Mouse (Mus musculus) midbrain, embryonic 15.5 days (tissue): ENCODE measurements around the gene Rora. TPM values are rescaled to one million over a fixed set of nuclear protein-coding genes. Genes with fewer than 3 reads are reported as not detected.

ENCODE experiments used
- ATAC-seq: fragments of 200-750 bp; cut with Nextera tagmentation; replicated peaks from 2 replicates; pipeline ENCODE4 v1.8.0; 2017; ENCODE audit warnings: moderate TSS enrichment
- H3K27ac ChIP-seq: fragments of 300-500 bp; sonication (generic); 2 replicates; pipeline ENCODE4 v1.5.1; 2015; ENCODE audit warnings: mild to moderate bottlenecking, inconsistent platforms
- H3K27me3 ChIP-seq: fragments of 300-500 bp; sonication (generic); replicated peaks from 2 replicates; pipeline ENCODE4 v1.6.1; 2015; ENCODE audit warnings: inconsistent platforms
- H3K36me3 ChIP-seq: fragments of 300-500 bp; sonication (generic); replicated peaks from 2 replicates; pipeline ENCODE4 v1.6.1; 2015; ENCODE audit warnings: inconsistent platforms
- H3K4me1 ChIP-seq: fragments of 300-500 bp; sonication (generic); 2 replicates; pipeline ENCODE4 v1.6.1; 2015; ENCODE audit warnings: inconsistent platforms
- H3K4me2 ChIP-seq: fragments of 300-500 bp; sonication (generic); 2 replicates; pipeline ENCODE4 v1.6.1; 2015; ENCODE audit warnings: inconsistent platforms, mild to moderate bottlenecking, moderate library complexity
- H3K4me3 ChIP-seq: fragments of 300-500 bp; sonication (generic); 2 replicates; pipeline ENCODE4 v1.5.1; 2015; ENCODE audit warnings: mild to moderate bottlenecking, inconsistent platforms
- H3K9ac ChIP-seq: fragments of 300-500 bp; sonication (generic); 2 replicates; pipeline ENCODE4 v1.6.1; 2015; ENCODE audit warnings: mild to moderate bottlenecking, inconsistent platforms
- H3K9me3 ChIP-seq: fragments of 300-500 bp; sonication (generic); 2 replicates; pipeline ENCODE4 v1.6.1; 2016; ENCODE audit warnings: inconsistent platforms
- WGBS: fragments of 180-500 bp; shearing (Covaris S2); methylation state at CpG from one replicate; pipeline ENCODE4 v1.1.7; 2015; ENCODE audit warnings: mixed read lengths; 5-methylcytosine and 5-hydroxymethylcytosine counted together
- polyA plus RNA-seq: library from polyadenylated mRNA; unstranded; fragments of >200 nt; fragmentation: Nextera tagmentation; extraction: Ambion mirVana; gene quantifications from 2 replicates; pipeline ENCODE4 v1.2.1, GENCODE M21; 2015

Gene Rora
- polyA plus RNA-seq, 1 experiment from 2014 or later: 43.9 TPM

DNA sequence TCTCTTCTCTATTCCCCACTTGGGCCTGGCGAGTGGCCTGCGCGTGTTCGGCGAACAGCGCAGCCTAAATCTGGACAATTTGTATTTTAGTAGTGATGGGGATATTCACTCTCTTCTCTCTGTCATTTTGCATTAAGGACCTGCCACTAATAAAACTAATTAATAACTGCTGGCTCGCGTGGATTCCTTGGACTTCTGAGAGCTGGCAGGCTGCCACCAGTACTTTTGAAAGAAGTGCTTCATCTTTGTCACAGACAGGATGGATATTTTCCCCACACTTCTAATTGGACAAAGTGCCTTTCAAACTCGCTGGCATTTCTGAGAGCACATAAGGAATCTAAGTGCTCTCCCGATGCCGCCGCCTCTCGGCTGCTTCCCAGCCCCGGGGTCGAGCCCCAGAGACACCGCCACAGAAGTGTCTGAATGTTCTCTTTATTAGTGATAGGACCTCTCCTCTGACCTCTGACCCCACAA lies 41.9 kb downstream of the Rora start:
- Histone ChIP-seq H3K36me3 (no peaks in the 10 kb centered on the region), H3K27ac (no peak overlapping the region)

DNA sequence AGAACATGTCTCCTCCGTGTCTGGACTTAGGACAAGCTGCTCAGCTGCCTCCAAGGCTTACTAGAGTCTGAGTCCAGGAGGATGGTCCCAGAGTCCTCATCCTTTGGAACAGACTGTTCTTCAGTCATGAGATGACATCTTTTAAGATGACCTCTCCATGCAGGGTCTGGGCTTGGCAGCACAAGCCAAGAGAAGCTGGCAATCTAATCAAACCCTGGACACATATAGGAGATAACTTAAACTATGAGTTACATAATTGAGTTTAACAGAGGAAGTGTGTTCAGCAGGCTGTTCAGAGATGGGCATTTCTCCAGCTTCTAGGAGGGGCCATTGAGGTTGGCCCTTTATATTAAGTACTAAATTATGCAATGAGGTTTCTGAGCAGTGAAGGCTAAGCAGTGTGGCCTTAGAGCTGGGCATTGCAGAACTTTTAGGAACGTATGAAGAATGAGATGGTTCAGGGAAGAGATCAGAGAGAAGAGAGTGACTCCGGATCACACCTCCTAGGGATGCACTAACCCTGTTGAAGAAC lies 42.9 kb downstream of the Rora start:
- no peaks in the 10 kb centered on the region for H3K36me3 ChIP-seq
- peaks cover 7% of the 10 kb centered on the region; the same call in 1 of the 2 replicates for H3K4me1 ChIP-seq
- H3K4me2 ChIP-seq: no peak overlapping the region
- H3K9me3 ChIP-seq: no peaks in the 10 kb centered on the region
- no peak overlapping the region for H3K9ac ChIP-seq
- no peak overlapping the region for H3K27ac ChIP-seq
- no peaks in the 10 kb centered on the region for H3K27me3 ChIP-seq
- no peak overlapping the region for H3K4me3 ChIP-seq
- ATAC-seq: no peak
- WGBS: 94% methylated on average over 3 of the region's 3 CpGs

More for the DNA sequence above, 41.9 kb downstream of the Rora start:
- Histone ChIP-seq H3K27me3 (no peaks in the 10 kb centered on the region), H3K4me1 (peaks cover 7% of the 10 kb centered on the region; the same call in 1 of the 2 replicates), H3K9me3 (no peaks in the 10 kb centered on the region), H3K9ac (no peak overlapping the region), H3K4me3 (no peak overlapping the region), H3K4me2 (no peak overlapping the region)
- WGBS: 54% methylated on average over 16 of the region's 16 CpGs
- ATAC-seq: no peak

DNA sequence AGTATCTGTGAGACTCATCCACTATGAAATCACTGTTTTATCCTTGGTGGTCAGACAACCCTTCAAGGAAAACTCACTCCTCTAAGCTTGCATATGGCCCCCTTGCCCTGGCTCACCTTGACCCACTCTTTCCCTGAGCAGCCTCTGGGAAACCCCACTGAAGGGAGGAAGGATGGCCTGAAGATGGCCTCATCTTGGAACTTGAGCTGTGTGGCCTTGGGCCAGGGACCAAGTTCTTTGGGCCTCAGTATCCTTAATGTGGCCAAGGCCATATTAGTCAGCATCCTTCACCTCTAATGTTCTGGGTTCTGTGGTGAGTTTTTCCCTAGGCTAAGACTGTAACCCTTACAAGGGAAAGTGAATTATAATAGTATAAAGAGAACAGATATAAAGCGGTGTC lies 45.8 kb downstream of the Rora start:
- Histone ChIP-seq H3K4me1 (peaks cover 10% of the 10 kb centered on the region), H3K9ac (no peak overlapping the region), H3K9me3 (no peaks in the 10 kb centered on the region), H3K4me2 (no peak overlapping the region), H3K36me3 (no peaks in the 10 kb centered on the region), H3K27me3 (no peaks in the 10 kb centered on the region), H3K27ac (no peak overlapping the region), H3K4me3 (no peak overlapping the region)
- WGBS: 88% methylated on average over 1 of the region's 1 CpGs
- ATAC-seq: no peak

DNA sequence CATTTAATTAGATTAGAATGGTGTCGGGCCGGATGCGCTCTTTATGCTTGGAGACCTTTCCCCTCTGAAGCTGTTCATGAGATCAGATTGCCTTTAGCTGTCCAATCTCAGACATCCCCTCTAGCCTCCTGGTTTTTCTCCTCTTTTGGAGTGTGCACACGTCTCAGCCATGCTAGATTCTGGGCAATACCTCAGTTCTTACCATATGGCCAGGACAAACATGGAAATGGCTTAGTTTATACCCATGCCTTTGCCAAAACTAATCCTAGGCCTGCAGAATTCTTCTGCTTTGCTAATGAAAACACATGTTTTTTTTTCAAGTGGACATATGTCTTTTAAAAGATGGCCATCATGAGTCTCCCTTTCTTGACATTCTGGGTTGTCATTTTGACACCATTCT lies 46.3 kb downstream of the Rora start:
- Histone ChIP-seq H3K4me1 (peaks cover 10% of the 10 kb centered on the region), H3K4me3 (no peak overlapping the region), H3K27me3 (no peaks in the 10 kb centered on the region), H3K4me2 (no peak overlapping the region), H3K9ac (no peak overlapping the region), H3K36me3 (no peaks in the 10 kb centered on the region), H3K27ac (no peak overlapping the region), H3K9me3 (no peaks in the 10 kb centered on the region)
- no peak for ATAC-seq
- 65% methylated on average over 4 of the region's 4 CpGs for WGBS

DNA sequence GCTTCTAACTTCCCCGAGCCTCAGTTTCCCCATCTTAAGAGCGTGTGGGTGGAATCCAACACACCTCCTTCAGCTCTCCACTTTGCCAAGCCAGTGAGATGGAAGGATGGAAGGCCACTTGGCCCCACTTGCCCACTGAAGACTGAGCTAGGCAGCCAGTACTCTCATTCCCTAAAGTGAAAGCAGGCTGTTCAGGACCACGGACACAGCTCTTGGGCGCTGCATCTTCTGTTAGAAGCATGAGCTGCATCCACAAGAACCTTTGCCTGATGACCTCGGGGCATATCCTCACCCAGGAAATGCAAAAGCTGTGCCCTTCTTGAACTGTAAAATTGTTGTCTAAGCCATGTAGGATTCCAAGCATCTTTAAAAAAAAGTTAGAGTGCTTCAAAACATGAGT lies 54.0 kb downstream of the Rora start:
- peaks cover 18% of the 10 kb centered on the region for H3K4me1 ChIP-seq
- H3K4me3 ChIP-seq: no peak overlapping the region
- no peaks in the 10 kb centered on the region for H3K27me3 ChIP-seq
- 67% methylated on average over 5 of the region's 5 CpGs for WGBS
- H3K4me2 ChIP-seq: no peak overlapping the region
- H3K27ac ChIP-seq: no peak overlapping the region
- H3K9ac ChIP-seq: no peak overlapping the region
- no peaks in the 10 kb centered on the region for H3K9me3 ChIP-seq
- no peak for ATAC-seq
- no peaks in the 10 kb centered on the region for H3K36me3 ChIP-seq

DNA sequence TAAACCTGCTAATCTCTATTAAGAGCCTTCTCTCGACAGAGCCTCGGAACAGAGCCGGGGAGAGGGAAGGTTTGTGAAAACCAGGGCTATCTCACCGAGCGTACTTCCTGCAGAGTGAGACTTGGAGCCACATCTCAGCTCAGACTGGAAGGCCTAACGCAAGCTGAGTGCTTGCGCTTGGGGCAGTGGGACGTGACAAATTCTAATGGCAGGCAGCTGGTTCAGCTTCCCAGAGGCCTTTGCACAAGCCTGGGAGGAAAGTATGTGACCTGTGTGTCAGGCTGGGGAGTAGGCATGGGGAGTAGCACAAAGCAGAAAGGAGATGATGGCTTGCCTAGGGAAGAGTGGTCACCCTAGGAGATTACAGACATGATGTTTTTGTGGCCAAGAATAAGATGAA lies 55.6 kb downstream of the Rora start:
- Histone ChIP-seq H3K9ac (no peak overlapping the region), H3K4me2 (no peak overlapping the region), H3K27ac (no peak overlapping the region), H3K4me1 (peaks cover 14% of the 10 kb centered on the region), H3K9me3 (no peaks in the 10 kb centered on the region), H3K4me3 (no peak overlapping the region), H3K36me3 (no peaks in the 10 kb centered on the region), H3K27me3 (no peaks in the 10 kb centered on the region)
- ATAC-seq: no peak
- 49% methylated on average over 8 of the region's 8 CpGs for WGBS

DNA sequence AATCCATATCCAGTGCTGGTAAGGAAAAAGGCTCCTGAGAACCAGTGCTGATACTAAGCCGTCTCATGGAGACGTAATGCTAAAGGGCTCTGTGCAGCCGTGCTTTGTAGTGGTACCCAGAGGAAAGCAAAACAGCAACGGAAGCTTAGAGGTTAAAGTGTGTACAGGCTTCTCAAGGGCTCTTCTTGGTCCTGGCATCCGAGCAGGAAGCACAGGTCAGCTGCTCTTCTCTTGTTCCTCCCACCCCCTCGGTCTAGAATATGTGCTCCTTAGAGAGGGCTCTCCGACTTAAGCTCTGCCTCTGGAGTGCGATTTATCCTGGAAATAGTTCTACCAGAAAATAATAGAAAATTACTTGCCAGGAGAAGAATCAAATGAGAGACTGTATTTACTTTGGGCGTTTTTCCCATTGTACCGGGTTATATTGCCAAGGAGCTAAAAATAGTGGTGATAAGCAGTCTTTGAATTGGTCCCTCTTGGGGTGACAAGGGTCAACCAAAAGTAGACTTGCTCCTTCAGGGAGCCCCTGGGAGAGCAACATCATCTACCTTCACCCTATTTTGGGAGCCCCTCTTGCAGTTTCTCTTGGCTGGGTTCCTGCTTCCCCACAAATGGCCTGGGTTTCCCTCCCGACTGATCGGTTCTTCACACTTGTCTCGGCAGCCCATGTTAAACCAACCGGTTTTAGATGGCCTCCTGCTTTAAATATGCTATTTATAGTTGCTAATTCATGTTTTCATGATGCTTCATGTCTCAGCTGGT lies 57.5 kb downstream of the Rora start:
- Histone ChIP-seq H3K4me3 (no peak overlapping the region), H3K27ac (no peak overlapping the region), H3K4me1 (peaks cover 14% of the 10 kb centered on the region), H3K36me3 (no peaks in the 10 kb centered on the region), H3K9me3 (no peaks in the 10 kb centered on the region), H3K4me2 (no peak overlapping the region), H3K9ac (no peak overlapping the region), H3K27me3 (no peaks in the 10 kb centered on the region)
- no peak for ATAC-seq
- 68% methylated on average over 14 of the region's 14 CpGs for WGBS

DNA sequence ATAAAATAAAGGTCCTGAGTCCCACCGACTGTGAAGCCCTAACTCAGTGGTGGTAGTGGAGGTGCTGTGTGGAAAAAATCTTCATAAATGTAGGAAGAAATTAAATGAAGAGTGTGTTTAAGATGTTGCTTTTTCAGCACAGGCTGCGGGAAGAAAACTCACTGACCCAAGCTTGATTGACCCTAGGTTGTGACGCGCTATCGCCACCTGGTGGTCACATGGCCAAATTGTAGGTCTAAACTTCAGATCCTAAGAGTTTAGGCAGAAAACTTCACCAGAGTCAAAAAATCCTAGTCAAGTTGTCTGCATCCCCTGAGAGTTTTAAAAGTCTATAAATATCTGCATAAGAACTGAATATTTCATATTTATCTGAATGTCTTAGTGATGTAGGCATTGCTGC lies 63.4 kb downstream of the Rora start:
- no peaks in the 10 kb centered on the region for H3K36me3 ChIP-seq
- no peak overlapping the region for H3K4me3 ChIP-seq
- WGBS: 21% methylated on average over 5 of the region's 5 CpGs
- no peak overlapping the region for H3K4me2 ChIP-seq
- H3K27ac ChIP-seq: no peak overlapping the region
- no peaks in the 10 kb centered on the region for H3K4me1 ChIP-seq
- no peaks in the 10 kb centered on the region for H3K9me3 ChIP-seq
- H3K9ac ChIP-seq: no peak overlapping the region
- H3K27me3 ChIP-seq: no peaks in the 10 kb centered on the region
- no peak for ATAC-seq

DNA sequence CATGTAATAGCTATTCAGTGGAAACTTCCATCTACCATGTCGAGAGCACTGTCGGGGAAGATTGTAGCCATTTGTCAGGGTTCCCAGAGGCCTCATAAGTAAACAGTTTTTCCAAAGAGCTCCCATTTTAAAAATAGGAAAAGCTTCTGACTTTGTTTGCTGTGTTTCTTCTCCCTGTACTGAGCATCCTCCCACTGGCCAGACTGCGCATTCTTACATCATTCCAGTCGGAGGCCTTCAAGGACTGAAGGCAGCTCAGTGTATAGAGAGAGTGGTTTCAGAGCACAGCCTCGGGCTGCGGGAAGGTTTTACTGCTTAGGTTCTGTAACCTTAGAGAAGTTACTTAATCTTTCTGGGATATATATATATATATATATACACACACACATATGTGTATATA lies 64.8 kb downstream of the Rora start:
- ATAC-seq: no peak
- Histone ChIP-seq H3K4me3 (no peak overlapping the region), H3K36me3 (no peaks in the 10 kb centered on the region), H3K27ac (no peak overlapping the region), H3K4me1 (no peaks in the 10 kb centered on the region), H3K4me2 (no peak overlapping the region), H3K9me3 (no peaks in the 10 kb centered on the region), H3K9ac (no peak overlapping the region), H3K27me3 (no peaks in the 10 kb centered on the region)
- WGBS: 95% methylated on average over 6 of the region's 6 CpGs

DNA sequence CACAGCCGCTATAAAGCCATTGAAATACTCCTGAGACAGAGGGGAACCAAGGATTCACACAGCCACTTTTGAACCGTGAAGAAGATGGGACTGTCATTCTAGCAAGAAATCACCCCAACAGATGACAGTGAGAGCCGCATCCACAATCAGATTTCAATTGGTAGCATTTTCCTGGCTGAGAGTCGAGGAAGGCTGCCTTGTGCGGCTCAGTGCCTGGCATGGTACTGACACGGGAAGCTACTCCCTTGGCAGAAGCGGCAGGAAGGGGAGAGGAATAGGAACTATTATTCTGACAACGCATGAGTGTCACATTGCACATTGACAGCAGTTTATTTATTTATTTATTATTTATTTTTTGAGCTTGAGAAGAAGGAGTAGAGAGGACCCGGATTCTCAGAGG lies 65.7 kb downstream of the Rora start:
- no peak overlapping the region for H3K4me3 ChIP-seq
- H3K9ac ChIP-seq: no peak overlapping the region
- H3K4me2 ChIP-seq: no peak overlapping the region
- H3K27me3 ChIP-seq: no peaks in the 10 kb centered on the region
- H3K9me3 ChIP-seq: no peaks in the 10 kb centered on the region
- 86% methylated on average over 9 of the region's 9 CpGs for WGBS
- H3K36me3 ChIP-seq: no peaks in the 10 kb centered on the region
- no peak for ATAC-seq
- no peaks in the 10 kb centered on the region for H3K4me1 ChIP-seq
- H3K27ac ChIP-seq: no peak overlapping the region

DNA sequence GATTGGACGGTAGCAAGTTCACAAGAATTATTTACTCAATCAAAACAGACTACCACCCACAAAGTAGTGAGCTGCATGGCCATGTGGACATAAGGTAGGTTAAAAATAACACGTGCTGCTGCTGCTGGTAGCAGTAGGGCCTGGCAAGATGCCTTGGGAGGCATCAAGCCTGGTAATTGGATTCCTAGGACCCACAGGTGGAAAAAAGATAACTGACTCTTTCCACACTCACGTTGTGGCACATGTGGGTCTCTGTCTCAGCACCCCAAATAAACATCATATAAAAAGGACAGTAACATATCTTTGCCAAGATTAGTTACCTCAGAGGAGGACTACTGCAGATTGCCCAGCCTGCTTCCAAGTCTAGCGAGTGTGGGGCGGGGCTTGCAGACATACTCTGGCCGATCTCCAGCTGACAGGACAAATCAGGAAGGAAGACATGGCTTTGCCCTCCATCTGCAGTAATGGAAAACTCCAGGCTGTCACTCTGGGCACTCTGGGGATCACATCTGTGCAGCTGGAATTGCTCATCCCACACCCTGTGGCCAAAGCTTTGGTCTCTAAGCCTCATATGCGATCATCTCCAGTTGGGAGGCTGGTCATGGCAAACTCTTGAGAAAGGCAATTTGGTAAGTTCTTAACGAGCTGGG lies 71.2 kb downstream of the Rora start:
- Histone ChIP-seq H3K27ac (no peak overlapping the region), H3K9me3 (no peaks in the 10 kb centered on the region), H3K4me3 (no peak overlapping the region), H3K36me3 (no peaks in the 10 kb centered on the region), H3K27me3 (no peaks in the 10 kb centered on the region), H3K4me1 (no peaks in the 10 kb centered on the region), H3K9ac (no peak overlapping the region), H3K4me2 (no peak overlapping the region)
- no peak for ATAC-seq
- WGBS: 88% methylated on average over 8 of the region's 8 CpGs

DNA sequence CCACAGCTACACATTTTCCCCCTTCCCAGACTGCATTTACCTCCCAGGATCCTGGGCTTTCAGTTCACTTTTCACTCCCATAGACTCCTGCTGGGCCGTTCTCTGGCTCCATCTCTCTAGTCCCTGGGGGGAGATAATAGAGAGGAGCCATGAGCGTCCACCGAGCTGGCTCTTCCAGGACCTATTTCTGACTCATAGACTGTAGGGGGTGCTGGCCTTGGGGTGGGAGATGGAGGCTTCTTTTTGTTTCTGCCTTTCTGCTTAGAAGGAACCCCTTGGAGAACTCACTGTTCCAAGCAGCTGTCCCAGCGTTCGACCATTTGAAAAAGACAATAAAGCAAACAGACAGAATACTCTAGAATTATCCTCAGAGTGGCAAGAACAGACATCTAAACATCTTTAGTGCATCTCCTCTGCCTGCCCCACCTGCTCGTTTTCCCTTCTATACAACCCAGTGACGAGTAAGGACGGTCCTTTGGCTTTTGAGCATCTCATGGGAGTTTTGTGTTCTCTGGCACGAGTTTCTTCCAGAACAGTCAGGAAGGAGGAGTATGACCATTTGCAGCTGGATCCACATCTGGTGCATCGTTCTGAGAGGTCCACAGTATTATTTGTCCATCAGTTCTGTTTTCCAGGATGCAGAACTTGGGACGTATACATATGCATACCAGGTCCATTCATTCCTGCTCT lies 73.7 kb downstream of the Rora start:
- H3K27ac ChIP-seq: no peak overlapping the region
- WGBS: 83% methylated on average over 11 of the region's 11 CpGs
- no peak overlapping the region for H3K4me2 ChIP-seq
- no peaks in the 10 kb centered on the region for H3K9me3 ChIP-seq
- no peak overlapping the region for H3K4me3 ChIP-seq
- no peaks in the 10 kb centered on the region for H3K4me1 ChIP-seq
- no peaks in the 10 kb centered on the region for H3K36me3 ChIP-seq
- ATAC-seq: no peak
- H3K9ac ChIP-seq: no peak overlapping the region
- H3K27me3 ChIP-seq: no peaks in the 10 kb centered on the region
